Mouse (Mus musculus): ENCODE results near the gene Bcl11b. TPM values are rescaled to one million over a fixed set of nuclear protein-coding genes. Genes with fewer than 3 reads are reported as not detected.

Gene Bcl11b
- total RNA-seq, 2 experiments from 2014 or later = 60.4 to 75.6 TPM

DNA sequence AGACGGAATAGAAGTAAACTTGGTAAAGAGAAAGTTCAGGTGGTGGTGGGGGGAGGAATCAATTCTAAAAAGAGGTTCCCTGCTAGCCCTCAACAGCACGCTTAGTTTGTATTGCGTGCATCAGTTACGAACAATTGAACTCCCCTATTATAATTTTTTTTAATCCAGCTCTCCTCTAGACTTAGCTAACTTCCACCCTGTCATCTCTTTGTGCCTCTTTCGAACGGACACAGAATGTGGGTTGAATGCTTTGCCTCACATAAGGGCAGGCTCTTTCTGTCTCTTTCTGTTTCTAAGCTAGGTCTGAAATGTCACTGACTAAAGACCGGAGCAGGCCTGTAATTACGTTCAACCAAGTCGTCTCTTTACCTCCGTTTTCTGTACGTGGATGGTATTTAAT is 28.9 kb downstream of the Bcl11b start:
- DNase-seq (ENCODE audit: low spot score in 2 of 2) = no peak

DNA sequence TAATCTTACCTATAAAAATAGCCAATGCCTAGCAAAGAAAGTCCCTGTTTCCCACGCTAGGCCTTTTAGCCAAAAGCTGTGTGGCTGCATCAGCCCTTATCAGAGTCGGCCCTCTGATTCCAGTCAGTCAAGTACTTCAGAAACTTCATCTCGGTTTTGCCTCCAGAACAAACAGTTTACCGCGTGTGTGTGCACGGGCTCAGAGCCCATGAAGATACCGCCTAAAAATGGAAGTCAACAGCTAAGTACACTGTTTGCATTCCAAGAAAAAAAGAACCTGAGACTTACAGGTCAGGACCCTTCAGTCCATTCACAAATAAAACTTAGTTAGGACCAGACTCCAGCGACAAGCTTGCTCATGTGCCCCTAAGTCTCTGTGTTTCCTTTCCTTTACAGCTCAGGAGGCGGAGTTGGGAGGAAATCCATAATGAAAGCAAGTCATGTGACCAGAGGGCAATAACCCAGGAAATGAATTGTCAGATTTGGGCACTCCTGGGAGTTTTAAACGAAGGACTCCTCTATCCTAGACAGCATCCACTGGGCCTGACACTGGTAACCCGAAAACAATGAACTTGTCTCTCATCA is 29.8 kb downstream of the Bcl11b start:
- DNase-seq (ENCODE audit: low spot score in 2 of 2) = no peak

DNA sequence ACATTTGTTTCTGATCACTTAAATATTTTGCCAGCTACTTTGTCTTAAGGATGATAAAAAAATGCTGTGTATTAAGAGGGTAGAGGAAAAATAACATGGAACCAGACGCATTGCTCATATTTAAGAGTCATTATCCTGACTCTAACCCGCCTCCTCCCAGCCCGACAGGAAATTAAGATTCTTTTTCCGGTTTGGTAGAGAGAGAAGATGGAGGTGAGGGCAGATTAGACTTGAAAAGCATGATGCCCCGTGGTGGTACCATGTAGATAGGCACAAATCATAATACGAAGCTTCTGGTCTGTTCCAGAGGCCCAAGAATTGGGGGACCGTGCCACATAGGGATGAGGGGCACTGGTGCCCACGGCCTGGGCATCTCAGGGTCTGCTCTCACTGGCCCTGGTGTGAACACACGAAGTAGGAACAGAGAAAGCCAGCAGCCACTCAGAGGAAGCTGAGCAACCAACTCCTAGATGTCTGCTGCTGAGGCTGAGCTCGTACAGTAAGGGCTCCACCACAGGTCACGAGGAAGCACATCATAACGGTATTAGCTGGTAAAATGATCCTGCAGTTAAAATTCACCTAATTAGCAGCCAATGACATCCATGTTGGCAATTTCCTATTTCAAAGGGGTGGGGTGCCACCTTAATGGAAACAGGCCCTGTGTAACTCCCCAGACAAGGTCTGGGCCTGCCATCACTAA is 32.2 kb downstream of the Bcl11b start:
- DNase-seq (ENCODE audit: low spot score in 2 of 2) = no peak

DNA sequence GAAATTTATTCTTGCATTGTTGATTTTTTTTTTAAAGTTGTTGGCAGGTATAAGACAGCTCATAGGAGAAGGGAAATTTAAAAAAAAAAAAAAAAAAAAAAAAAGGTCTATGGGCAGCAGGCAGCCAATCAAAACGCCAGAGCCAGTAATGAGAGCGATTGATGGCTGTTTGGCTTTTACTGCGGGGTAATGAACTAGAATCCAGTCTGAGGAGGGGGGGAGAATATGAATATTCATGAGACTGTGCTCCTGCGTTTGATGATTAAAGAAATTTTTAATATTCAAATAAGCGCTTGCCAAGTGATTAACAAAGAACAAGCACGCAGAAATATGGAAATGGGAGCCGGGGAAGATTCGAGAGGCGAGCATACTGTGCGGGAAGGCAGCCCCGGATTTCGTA is 32.8 kb downstream of the Bcl11b start:
- DNase-seq (ENCODE audit: low spot score in 2 of 2) = no peak

DNA sequence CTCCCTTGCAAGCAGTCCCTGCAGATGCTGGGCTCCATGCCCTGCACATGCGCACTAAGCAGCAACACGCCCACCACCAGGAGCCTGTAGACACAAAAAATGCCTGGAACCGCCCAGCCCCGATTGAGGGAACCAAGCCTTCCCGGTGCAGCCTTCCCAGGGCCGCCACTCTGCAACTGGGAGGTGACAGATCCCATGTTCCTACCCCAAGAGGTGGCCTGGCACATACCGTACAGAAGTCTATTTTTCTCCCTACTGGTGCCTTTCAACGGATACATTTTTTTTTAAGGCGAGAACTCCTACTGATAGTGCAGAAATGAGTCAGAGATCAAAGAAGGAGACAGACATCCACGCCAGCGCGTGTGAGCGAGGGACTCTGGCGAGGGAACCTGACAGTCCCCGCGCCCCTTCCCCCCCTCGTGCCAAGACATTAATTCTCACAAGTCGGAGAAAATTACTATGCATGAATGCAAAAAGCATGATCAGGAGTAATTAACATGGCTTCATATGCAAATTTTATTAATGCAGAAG is 33.5 kb downstream of the Bcl11b start:
- peak; percentile 51 to 66 for DNase-seq (ENCODE audit: low spot score in 2 of 2)

DNA sequence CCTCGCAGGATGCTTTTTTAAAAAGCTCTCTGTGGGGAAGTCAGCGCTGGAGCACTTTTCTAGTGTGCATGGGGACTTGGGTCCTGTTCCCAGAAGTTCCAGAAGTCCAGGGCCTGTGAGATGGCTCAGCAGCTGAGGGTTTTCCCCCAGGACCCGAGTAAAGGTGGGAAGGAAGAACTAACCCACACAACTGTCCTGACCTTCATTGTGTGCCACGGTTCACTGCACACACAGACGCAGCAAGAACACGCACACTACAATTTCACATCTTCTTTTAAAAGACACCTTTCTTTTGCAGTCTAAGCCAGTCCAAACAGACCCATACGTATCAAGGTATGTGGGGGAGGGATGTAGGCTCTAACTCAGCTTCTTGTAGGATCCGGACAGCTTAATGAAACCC is 34.3 kb downstream of the Bcl11b start:
- DNase-seq (ENCODE audit: low spot score in 2 of 2) = no peak

DNA sequence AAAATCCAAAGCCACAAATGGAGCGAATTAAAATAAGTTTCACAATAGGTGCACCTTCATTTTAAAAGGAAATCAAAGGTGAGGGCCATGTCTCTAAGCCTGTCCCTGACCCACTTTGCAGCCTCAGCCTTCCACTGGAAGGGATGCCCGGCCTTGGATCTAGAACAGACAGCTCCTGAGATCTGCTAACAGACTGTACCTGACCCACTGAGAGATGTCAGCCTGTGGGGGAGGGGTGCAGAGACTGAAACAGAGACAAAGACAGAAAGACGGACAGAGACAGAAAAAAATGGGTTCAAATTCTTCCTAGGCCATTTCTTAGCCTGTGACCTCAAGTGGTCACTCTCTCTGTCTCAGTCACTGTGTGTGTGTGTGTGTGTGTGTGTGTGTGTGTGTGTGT is 35.1 kb downstream of the Bcl11b start:
- no peak for DNase-seq (ENCODE audit: low spot score in 2 of 2)

DNA sequence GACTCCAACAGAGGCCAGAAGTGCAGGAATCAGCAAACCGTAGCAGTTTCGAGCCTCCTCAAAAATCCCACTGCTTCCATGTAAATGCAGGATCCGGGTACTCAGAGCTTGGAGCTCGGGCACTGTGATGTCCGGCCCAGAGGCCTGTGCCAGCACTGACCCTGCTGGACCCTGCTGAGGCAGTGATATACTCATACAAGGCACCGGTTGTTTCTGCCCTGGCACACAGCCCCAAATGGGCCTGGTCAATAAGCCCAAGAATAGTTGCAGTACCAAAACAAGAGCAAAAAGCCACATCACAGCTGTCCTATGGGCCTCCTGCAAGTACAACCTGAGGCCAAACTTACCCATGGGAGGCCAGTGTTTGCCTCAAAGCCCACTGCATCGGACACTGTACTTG is 36.4 kb downstream of the Bcl11b start:
- no peak for DNase-seq (ENCODE audit: low spot score in 2 of 2)

DNA sequence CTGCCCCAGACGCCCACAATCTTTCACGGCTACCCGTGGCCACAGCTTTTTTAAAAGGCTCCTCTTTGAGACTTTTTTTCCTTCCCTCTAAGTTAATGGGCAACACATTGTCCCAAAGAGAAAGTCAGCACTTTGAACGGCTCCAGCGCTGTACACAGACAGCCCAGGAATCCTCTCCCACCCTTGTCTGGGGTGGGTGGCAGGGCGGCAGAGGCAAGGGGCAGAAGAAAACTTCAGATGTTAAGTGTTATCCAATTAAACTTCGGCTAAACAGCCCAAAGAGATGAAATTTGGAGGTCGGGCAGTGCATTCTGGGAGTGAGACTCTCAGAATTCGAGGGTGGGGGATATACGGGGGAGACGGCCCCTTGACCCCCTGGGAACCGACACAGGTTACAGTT is 38.3 kb downstream of the Bcl11b start:
- DNase-seq (ENCODE audit: low spot score in 2 of 2) = no peak

DNA sequence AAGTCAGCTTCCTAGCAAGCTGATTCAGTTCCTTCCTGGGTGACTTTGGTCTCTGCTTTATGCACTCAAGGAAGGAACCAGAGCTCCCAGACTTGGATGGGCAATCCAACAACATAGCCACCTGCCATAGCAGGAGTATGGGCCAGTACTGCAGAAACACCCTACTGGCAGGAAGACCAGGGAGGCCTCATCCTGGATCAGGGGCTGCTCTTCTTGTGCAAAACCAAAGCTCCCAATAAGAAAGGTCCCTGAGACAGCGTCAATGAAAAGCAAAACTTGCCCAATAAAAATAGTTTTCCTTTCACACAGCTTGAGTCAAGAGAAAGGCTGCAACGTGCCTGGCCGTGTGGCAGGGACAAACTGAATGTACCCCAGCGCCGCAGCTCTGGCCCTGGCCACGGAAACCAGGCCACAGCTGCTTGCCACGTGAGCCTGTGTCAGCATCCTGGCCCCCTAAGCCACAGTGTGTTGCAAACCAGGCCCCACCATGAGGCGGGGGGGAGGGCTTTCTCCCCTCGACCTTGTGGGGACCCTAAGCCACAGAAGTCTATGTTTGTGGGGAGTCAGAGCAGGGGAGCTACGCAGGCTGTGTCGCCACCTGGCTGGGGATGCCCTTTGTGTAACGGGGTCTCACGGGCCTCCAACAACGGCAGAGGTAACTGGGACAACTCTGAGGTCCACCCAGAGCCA is 38.9 kb downstream of the Bcl11b start:
- DNase-seq (ENCODE audit: low spot score in 2 of 2) = no peak

DNA sequence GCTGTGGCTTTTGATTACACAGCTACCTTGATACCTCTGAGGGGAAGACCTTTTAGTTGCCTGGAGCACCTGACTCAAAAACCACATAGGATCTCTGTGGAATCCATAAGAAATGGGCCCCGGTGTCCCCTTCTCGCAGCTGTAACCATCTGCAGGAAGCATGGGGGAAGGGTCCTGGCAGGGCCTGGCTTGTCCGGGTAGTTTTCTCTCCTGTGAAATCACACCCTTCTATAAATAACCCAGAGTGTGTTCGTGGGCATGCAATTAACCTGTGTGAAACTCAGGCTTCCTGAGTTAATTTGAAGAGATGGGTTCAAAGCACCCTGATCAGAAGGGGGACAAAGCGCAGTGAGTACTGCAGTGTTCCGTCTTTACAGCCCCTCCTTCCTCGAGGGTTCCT is 40.5 kb downstream of the Bcl11b start:
- no peak for DNase-seq (ENCODE audit: low spot score in 2 of 2)

DNA sequence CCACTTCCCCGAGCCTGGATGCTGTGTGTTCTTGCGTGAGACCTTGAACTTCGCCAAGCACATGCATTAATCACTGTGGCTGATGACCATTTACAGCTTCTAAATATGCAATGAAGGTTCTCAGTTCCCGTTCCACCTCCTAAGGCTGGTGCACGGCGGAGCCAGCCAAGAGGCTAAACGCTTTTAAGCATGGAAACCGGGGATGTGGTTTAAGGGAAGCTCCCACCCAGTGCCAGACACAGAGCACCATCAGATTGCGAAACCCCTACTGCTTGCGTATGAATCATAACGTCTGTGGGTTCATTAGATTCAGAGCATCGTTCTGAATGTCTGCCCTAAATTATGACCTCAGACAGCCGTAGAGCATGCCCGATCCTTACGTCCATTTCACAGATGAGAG is 41.6 kb downstream of the Bcl11b start:
- DNase-seq (ENCODE audit: low spot score in 2 of 2) = no peak

DNA sequence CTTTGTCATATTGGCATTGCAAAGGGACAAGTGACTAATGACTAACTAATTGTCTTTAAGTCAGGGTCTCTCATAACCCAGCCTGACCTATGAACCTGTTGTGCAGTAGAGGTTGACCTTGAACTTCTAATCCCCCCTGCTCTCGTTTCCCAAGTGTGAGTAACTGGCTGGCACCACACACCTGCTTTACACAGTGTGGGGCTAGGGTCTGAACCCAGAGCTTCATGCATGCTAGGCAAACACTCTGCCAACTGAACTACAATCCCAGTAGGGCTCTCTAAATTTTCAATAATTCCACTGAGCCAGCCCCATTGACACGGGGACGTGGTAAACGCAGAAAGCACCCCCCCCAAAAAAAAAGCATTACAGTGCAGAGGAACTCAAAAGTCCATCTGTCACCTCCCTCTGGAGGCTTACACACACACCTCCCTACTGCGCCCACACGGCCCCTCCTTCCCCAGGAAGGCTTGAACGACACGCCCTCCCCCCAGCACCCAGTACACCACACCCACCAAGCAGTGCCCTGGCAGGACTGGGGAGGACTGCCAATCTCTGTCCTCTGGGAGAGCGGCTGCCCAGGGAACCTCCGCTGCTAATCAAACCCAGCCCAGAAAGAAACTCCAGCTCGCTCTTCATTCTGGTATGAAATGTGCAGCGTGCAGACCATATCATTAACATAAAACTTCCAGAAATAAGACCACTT is 42.5 kb downstream of the Bcl11b start:
- DNase-seq (ENCODE audit: low spot score in 2 of 2) = peak in 1 of 2 experiments; percentile 54

DNA sequence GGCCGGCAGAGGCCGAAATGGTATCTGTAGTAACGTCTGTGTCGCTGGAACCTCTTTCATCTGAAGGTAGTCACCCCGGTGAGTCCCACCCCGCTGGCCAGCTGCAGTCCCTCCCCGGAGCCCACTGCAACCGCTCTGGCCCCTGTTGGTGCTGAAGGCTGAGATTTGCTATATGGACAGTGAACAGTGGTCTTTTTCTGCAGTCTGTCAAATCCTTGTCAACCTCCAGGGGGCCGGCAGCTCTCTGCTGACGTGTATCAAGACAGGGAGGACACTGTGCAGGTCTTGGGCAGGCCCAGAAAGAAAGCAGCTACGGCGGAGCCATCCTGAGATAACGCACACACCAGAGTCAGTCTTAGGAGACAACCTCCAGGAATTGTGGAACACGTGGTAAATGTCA is 43.0 kb downstream of the Bcl11b start:
- no peak for DNase-seq (ENCODE audit: low spot score in 2 of 2)

DNA sequence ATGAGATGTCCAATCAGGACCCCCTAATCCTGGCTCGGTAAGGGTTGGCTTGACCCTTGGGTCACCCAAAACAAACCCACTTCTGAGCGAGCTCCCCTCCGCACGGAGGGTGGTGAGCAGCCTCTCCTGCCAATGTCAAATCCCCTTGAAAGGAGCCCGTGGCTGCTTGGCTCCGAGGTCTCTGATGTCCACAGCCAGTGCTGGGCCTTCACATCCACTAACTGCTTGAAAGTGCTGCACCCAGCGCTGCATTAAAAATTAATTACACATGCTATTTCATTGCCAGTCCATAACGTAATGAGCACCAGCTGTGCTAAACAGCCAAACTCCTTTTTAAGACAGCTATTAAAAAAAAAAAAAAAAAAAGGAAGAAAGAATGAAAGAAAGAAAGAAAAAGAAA is 43.5 kb downstream of the Bcl11b start:
- DNase-seq (ENCODE audit: low spot score in 2 of 2) = no peak

DNA sequence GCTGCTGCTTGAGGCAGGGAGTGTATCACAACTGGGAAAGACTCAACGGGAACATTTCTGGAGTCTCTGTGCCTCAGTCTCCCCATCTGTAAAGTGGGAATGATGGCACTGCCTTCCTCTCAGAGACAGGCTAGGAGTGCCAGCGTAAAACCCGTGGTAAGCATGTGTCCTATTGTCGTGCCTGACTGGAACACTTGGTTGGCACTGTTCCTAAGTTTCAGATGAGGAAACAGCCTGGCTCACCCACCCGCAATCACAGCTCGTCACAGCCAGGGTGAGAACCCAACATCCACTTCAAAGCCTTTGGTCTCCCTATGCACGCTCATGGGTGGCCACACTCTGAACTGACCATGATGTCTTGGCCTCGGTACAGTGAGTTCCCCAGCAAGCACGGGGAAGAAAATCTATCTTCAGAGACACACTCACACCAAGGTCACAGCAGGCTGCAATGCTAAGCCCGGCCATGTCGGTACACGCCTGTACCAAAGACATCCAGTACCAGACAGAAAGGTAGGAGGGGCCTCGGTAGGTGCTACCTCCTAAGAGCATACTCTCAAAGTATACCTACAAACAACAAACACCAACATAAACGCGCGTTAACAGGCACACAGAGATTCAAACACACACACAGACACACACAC is 50.2 kb downstream of the Bcl11b start:
- no peak for DNase-seq (ENCODE audit: low spot score in 2 of 2)

DNA sequence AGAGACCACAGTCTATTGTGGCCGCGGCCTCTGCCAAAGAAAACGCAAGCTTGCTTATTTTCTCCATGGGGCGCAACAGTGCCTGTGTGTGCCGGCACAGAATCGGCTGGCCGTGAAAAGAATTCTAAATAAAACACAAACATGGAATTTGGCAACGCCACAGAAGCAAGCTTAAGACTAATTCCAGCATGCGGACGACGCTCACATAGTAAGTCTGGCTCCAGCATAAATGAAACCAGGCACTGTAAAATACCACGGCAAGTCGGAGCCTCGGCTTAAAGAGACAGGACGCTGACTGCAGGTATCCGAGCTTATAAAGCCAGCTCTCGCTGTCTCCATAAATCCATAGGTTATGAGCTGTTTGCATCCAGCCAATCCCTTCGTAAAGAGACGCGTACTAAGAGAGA is 51.1 kb downstream of the Bcl11b start:
- peak in 1 of 2 experiments; percentile 31 for DNase-seq (ENCODE audit: low spot score in 2 of 2)

DNA sequence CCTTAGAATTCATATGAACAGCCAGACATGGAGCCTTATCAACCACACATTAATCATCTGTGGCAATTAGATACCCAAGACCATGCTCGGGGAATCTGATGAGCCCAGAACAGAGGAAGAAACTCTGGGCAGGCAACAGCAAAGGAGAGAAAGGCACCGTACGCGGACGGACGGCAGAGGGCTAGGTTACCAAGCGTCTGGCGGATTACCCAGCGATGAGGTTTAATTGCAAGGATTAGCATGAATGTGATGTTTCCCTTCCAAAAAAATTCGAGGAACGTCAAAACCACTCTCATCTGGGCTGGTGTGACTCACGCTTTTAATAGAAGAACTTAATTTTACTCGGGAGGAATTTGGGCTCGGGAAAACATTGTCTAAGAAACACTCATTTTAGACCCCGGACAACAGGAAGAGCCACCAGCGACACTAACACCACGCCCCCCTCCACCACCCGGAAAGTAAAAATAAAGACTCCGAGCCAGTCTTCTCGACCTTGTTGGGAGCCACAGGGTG is 52.7 kb downstream of the Bcl11b start:
- no peak for DNase-seq (ENCODE audit: low spot score in 2 of 2)

DNA sequence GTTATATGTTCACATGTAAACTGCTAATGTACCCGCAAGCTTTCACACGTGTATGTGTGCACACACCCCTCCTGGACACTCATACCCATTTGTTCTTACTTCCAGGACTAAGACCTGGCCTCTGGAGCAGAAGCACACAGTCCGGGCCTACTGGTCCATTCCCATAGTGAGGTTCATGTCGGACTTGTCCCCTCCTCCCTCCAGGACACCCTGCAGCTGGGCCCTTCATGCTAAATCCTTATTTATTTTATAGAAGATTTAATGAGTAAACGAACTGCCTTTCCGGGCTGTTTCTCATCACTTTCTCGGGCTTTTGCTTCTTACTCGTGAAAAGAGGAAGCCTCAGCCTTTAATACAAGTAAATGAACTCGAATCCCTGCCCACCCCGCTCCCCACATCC is 54.0 kb downstream of the Bcl11b start:
- DNase-seq (ENCODE audit: low spot score in 2 of 2) = no peak

DNA sequence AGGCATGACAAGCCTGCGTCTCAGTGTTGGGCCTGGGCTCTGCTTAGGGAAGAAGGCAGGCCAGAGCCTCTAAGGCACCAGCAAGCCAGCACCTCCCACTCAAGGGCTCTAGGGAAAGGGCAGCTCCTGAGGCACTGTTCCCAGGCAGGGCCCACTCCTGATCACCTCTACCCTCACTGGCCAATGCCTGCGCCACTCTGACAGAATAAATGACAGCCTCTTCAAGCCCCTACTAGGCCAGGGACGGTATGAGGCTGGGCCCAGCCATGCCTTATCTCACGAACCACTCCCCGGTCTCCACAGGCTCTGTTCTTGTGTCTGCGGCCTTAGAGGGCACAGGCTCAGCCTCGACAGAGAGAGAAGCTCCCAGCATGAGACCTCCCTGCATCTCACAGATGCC is 61.3 kb downstream of the Bcl11b start:
- DNase-seq (ENCODE audit: low spot score in 2 of 2) = no peak

DNA sequence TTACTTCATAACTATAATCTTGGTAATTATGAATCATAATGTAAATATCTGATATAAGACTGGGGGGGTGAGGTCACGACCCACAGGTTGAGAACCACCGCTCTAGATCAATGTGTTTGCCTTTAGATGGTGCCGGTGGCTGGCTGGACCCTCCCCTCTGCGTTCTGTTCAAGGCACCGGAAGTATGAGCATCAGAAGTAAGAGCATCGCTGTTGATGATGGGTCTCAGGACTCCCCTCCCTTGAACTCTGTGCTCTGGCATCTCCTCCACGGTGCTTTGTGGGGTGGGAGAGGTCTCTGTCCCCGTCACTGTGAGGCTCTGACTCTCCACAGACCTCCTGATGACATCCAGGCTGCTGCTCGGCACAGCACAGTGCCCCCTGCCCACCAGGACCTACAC is 62.6 kb downstream of the Bcl11b start:
- DNase-seq (ENCODE audit: low spot score in 2 of 2) = no peak

Data from left cerebral cortex, adult 18-20 months (tissue).